Mouse (Mus musculus) ES-CJ7 (cell line): ENCODE measurements around the gene Ugt1a7c.
"Not testable (repeated sequence)": the region's sequence is repeated elsewhere in the genome, so short reads cannot be mapped to it uniquely, and the experiment has no call there.

ENCODE experiments used
- DNase-seq: peaks from one replicate; pipeline ENCODE4 v3.0.0; 2011; ENCODE audit warnings: low read depth, low spot score

Gene Ugt1a7c

DNA sequence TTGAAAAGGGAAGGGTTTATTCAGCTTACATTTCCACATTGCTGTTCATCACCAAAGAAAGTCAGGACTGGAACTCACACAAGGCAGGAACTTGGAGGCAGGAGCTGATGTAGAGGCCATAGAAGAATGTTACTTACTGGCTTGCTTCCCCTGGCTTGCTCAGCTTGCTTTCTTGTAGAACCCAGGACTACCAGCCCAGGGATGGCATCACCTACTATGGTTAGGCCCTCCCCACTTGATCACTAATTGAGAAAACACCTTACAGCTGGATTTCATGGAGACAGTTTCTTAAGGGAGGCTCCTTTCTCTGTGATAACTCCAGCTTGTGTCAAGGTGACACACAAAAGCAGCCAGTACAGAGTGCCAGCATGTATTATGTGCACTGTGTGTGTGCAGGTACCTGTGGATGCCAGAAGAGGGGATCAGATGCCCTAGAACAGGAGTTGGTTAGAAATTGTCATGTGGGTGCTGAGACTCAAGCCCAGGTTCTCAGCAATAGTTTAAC lies 128.2 kb downstream of the Ugt1a7c start:
- not testable (repeated sequence) for DNase-seq

DNA sequence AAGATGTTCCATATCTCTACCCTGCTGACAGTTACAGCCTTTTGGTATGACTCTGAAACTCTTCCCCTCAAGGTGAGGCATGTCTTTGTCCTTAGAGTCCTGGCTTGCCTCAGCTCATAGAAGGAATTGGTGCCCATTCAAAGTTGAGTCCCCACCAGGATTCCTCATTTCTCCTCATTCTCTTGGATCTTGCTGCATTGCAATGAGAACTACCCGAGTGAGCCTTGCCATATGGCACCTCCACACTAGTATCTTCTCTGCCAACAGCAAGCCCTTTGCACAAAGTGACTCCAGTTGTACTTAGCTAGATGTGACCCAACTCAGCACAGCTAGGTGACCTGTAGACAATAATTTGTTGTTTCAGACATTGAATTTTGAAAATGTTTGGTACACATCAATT lies 128.7 kb downstream of the Ugt1a7c start:
- no peak for DNase-seq

DNA sequence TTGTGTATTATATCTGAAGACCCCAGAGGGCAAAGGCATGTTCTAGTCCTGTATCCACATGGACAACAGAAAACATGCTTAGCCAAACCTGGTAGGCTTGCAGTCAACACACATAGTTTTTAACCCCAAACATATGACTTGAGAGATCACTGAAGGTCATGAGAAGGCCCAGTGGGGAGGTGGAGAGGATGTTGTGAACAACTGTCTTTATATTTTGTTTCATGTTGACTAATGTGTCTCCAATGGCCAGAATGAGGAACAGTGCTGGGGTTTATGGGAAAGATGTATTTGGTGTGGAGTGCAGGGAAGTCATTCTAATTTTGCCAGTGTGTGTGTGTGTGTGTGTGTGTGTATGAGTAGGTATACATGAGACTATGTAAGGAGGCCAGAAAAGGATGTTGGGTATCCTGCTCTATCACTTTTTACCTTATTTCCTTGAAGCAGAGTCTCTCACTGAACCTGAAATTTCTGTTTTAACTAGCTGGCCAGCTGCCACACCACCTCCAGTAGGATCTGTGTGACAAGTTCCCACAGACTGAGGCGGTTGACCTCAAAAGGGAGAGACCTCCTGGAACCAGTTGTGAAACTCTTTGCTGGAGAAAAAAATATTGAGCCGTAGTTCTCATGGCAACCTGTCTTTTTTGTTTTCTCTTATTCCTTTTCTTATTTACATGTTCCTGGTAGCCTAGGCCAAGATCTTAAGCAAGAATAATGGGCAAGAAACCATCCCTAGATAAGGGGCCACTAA lies 129.3 kb downstream of the Ugt1a7c start:
- no peak for DNase-seq

DNA sequence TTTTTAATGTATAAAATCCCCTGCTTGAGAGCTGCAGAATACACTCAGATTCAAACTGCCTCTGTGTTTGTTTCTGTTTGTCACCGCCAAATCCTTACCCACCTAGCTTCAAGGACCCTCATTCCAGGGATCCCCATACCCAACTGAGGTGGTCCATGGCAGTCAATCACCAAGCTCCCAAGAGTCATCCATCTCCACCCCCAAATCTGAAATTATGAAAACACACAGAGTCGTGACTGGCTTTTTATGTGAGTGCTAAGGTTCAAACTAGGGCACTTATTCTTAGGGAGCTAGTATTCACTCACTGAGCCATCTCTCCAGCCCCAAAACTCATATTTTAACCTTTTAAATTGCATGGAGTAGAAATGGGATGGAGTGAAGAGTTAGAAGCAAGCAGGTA lies 130.4 kb downstream of the Ugt1a7c start:
- not testable (repeated sequence) for DNase-seq

DNA sequence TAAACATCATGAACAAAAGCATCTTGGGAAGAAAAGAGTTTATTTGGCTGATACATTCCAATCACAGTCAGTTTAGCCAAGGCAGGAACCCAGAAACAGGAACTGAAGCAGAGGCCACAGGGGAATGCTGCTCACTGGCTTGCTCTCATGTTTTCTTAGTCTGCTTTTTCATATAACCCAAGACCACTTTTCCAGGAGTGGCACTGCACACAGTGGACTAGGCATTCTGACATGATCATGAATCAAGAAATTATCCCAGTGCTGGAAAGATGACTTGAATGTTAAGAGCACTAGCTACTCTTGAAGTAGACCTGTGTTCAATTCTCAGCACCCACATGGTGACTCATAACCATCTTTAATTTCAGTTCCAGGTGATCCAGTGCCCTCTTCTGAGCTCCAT lies 130.9 kb downstream of the Ugt1a7c start:
- DNase-seq: no peak

DNA sequence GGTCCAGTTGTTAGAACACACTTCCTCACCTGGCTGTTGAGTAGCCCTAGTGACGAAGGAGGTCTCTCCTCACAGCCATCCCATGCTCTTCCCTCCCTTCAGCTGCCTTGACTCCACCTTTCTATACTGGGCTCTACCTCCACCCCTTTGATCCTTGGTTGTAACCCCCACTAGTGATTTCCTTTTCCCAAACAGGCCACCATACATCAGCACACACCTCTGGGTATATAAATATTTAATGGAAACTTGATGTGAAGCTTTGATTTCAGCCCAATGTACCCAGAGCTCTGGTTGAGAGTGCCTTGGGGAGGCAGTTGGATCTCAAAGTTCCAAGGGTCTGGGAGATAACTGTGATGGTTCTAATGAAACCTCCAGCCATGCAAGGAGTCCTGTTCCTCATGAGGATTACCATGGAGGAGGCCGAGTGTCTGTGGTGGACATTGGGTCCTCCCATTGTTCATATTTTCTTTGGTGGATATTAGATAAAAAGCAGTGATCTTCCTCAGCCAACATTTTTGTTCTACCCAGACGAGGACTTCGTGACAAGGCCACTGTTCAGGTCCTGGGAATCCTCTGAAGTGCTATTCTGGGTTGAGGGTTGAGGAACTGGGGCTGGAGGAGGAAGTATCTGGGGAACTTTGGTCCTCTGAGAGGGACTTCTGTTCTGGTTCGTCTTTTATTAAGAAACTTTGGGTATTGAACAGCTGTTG lies 132.0 kb downstream of the Ugt1a7c start, which contains the start of gene Mroh2a:
TSS of gene Mroh2a (plus strand) at position 317 of the 710 bp plus-strand sequence.
- DNase-seq: no peak

DNA sequence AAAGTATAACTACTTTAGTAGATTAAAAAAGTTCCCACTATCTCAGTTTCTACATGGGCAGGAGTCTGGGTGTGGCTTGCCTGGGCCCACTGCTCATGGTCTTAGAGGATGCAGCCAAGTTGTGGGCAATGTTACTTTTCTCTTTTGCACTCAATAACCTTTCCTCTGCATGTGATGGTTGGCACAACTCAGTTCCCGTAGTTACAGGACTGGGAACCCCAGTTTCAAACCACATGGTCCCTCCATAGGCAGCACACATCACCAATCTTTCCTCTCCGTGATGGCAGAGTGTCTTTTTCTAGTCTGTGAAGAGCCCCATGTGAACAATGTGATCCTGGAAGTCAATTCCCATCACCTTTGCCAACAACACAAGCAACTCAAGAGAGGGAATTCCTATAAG lies 132.6 kb downstream of the Ugt1a7c start:
- DNase-seq: no peak

DNA sequence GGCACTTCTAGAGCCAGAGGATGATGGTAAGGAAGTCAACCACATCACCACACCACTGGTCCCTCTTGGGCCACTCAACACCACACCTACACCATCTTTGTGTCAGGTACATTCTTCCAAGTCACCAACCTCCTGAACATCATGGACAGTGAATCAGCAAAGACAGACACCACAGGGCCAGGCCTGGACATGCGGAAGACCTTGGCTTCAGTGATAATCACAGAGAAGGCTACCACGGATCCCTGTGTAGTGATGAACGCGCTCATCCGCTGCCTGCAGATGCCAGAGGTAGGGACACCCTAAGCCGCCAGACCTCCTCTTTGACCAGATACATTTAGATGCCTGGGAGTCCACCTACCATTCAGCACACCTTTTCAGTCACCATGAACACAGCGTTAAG lies 133.3 kb downstream of the Ugt1a7c start:
- no peak for DNase-seq

DNA sequence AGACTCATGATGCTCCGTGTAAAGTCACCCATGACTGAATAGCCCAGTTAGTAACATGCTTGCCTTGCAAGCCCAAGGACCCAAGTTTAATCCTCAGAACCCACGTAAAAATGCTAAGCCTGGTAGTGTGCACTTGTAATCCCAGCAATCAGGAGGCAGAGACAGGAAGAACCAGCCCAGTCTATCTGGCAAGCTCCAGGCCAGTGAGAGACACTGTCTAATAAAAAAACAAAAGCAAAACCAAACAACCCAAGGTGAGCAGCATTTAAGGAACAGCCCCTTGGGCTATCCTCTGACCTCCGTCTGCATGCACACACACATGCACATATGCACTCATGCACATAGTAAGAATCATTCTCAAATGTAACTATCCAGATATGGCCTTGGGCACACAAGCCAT lies 134.7 kb downstream of the Ugt1a7c start:
- DNase-seq: no peak

DNA sequence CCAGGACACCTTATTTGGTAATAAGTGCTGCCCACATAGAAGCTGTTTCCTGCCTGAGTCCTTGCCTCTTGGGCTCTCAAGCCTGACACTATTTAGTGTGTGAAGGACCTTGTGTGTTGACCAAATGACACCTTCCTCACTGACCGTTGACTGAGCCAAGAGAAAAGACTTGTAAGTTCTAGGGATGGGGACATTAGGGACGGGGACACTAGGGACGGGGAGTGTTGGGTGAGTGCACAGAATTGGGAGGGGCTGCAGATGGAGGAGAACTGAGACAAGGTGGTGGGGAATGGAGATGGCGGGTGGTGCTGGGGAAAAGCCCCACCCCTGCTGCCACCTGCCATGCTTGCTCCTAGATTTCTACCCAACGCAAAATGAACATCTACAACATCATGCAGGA lies 135.1 kb downstream of the Ugt1a7c start:
- no peak for DNase-seq

DNA sequence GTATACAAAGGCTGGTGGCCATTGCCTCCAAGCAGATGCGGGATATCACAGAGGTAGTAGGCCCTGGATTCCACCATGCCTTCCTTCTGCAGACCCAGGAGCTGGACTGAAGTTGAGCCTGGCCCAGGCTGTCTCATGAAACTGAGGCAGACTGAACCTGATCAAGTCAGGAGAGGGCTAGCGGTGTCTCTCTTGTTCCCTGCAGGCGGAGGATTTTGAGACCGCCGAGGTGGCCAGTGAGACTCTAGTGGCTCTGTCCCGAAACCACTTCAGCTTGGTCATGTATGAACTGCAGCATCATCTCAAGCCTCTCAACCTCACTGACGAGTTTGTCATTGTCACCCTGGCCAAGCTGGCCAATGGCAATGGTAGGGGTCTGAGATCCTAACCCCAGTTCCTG lies 135.6 kb downstream of the Ugt1a7c start:
- DNase-seq: no peak

DNA sequence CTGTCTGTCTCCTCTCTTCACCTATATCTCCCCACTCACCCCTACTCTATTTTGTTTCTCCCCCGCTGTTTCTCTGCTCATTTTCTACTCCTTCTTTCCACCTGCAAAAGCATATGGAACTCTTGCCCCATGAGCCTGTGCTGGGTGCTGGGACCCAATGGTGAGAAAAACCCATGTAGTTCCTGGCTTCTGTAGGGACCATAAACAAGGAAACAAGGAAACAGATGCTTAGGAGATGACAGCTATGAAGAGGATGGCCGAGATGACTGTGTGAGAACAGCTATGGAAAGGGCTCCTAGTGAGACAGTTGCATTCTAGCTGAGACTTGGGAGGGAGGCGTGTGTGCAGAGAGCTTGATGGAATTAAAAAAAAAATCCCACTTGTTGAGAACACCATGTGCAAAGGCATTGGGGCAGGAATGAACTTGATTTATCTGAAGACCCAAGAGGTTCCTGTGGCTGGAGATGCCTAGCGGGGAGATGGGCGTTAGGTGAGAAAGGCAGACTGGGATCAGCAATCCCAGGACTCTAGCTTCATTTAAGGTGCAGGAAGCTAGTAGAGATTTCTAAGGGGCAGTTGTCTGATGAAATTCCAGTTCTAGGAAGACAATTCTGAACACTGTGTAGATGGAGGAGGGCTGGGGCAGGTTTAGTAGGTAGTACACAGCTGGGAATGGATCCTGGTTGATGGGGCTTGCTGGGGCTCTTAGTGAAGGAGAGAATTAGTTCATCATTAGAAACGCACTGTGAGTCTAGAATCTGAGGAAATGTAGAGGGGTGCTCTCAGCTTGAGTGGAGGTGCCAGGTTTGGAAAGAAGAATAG lies 136.3 kb downstream of the Ugt1a7c start:
- no peak for DNase-seq

DNA sequence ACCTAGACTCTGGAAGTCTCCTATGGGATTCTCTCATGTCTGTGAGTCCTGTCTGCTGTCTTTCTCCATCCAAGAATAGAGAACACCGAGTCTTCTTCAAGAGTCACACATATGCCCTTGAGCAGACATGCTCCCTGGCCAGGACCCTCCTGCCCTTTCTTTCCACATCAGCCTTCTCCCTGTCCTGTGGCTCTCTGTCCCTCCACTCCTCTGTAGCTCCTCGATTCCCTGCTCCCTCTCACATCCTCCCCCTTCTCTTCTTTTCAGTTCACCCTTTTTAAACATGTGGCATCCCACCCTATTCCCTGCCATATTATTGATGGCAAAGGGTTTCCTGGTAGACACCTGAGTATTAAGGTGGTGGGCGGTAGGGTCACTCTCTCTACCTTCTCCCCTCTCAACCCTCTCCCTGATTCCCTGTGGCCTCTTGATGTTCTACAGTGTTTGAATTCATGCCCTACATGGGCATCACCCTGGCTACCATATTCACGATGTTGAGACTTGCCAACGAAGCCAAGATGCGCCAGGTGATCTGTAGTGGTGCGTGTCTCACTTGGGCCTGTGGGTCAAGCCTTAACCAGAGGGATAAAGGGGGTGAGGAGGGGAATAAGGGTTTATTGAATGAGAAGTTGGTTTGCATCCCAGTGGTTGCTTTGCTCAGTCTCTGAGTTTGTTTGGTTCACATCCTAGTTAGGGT lies 137.1 kb downstream of the Ugt1a7c start:
- no peak for DNase-seq

DNA sequence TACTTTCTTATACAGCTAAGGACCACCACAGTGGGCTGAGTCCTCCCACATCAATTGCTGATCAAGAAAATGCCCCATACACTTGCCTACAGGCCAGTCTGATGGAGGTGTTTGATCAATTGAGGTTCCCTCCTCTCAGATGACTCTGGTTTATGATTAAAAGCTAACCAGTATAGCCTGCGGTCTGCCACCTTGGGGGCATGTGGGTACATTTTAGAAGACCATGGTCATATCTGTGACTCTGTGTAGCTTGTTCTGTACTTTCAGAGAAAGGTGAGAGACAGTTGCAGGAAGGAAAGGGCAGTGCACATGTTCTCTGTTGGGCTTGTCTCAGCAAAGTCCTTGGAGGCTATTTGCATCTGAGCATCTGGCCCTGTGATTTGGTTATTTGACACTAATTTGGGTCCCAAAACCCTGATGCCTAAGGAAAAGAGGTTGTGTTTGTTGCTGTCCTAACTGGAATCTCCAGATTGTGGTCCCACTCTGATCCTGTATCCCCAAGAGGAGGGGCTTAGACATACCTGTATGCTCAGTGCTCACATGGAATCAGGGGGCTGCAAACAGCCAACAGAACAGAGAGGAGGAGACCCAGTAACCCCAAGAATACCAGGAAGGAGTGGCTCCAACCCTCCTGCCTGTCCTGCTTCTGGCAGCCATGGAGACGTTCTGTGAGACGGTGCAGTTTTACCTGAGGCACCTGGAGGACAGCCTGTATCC lies 138.0 kb downstream of the Ugt1a7c start:
- DNase-seq: no peak

DNA sequence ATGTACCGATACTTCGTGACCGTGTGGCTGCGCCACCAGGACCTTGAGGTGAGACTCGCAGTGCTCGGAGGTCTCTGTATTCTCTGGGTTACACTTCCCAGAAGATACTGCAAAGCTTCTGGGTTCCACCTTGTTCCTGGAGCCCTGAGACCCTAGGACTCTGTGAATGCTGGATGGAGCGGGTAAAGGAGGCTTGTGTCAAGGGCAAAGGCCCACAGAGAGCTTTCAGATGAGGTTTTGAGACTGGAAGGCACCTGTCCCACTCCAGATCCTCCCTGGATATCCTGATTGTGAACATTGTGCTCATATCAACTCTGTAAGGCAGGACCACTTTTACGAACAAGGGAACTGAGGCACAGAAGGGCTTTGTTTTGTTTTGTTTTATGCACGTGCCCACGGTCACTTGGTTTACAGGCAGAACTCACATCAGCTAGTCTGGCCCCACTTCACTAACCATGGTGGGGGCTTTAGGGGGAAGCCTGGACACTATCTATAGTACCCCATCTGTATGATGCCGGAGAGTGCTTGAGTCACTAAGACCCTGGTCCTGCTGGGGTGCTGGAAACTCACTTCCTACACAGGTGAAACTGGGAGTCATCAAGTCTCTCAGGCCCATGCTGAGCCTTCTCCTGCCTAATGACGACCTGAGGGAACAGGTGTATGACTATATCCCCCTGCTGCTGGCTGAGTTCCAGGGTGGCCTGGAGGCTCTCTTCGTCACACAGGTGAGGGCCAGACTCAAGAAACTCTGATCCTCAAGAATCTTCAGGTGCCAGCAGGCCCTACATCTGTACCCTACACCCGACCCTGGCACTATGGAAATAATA lies 138.8 kb downstream of the Ugt1a7c start:
- no peak for DNase-seq

DNA sequence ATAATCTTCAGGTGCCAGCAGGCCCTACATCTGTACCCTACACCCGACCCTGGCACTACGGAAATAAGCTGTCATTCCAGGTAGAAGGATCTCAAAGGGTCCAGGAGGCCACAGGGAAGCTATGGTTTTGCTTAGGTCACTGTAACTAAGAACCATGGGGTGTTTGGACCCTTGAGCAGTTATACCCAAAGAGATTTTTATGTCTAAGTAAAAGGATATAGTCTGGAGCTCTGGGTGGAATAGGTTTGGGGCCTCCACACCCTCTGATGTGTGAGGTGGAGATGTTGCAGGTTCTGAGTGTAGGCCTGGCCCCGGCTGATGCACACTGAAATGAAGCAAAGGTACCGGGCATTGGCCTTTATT lies 139.4 kb downstream of the Ugt1a7c start:
- DNase-seq: no peak

DNA sequence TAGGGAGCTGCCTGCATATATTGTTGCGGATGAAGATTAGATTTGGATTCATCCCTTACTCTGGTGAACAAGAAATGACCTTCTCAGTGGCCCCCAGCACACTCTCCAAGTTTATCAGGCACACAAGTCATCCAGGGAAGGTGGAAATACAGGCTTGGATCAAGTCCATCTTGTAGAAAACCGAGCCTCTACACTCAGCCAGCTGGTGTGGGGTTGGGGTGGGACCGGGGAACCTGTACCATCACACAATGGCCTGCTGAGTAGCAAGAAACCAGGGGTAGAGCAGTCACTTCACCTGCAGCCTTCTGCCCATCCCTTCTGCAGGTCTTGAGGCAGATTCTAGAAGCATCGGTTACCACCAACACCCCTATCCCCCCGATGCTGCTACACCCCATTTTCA lies 139.8 kb downstream of the Ugt1a7c start:
- no peak for DNase-seq

DNA sequence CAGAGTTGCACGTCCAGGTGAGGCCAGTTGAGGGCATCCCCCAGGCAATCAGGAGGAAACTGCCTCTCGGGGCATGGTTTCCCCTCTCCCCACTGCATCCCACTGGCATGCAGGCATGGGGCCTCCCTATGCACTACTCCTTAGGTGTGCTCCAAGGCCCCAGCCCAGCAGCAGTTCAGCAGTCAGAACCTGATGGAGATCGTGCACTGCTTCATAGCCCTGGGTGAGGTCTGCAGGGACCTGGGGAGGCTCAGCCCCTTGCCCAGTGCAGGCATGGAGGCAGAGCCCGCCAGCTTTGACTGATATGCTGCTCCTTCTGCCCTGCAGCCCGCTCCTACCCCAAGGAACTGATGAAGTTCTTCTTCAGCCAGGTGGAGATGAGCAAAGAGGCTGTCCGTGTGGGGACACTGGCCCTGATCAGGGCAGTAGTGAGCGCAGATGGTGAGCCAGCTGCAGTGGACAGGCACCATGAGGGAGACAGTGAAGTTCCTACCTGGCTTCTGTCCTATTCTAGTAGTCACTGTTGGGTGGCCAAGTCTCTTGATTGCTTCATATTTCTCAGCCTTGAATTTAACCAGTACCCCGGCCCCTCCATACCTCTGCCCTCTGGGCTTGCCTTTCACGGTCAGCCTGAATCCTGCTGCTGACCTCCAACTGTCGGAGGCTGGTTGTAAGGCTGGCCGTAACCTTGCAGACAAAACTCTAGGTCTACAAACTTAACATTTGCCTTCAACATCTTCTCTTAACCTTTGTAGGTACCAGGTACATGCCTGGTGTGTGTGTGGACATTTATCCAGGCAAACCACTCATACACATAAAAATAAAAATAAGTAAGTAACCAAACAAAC lies 140.4 kb downstream of the Ugt1a7c start:
- DNase-seq: no peak

DNA sequence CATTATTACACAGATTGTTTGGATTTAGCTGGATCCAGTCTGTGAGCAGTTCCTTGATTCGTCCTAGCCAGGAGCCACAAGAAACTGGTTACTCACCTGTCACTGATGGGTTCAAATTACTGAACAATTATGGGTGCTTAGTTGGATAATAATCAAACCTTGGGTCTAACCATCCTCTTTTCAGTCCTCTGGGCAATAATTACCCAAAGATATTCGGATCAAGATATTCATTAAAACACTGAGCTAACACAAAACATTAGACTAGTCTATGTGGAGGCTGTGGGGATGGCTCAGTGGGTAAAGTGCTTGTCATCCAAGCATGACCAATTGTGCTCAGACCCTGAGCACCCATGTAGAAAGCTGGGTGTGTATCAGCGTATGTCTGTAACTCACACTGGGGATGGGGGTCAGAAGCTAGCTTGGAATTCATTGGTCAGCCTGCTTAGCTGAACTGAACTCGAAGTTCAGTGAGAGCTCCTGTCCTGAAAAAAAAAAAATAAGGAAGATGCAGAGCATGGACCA lies 141.1 kb downstream of the Ugt1a7c start:
- DNase-seq: no peak
